Mouse (Mus musculus): ENCODE measurements at regions not wholly inside any gene's neighbourhood (a gene's known extent, or its start where the extent isn't known, plus 50 kb on each side); places are given as distances from the start of the nearest gene placed in this dataset.
"Not testable (repeated sequence)": the region's sequence is repeated elsewhere in the genome, so short reads cannot be mapped to it uniquely, and the experiment has no call there.

DNA sequence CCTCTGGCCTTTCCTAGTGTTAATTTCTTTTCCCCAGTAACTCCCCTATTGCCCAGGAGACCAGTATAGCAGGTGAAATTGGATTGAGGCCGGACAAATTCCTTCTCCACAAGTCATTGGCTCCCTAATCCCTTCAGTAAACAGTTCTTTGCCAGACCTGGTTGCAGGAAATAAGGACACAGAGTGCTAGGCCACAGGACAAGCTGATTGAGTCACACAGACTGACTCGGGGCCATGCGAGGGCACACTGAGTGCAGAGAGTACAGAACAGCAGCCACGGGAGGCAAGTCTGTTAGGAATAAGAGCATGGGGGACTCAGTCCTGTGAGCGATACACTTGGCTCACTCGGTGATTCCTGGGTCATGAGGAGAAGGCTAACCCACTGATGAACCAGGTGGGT, 134.3 kb upstream of the Ajap1 start:
- DNase-seq (ENCODE audit: low spot score in 2 of 2), result no peak

- DNase-seq (ENCODE audit: low spot score in 2 of 2), result no peak
Observed at GRCm38 (mm10) chr4:153620871-153621270, 138.3 kb upstream of the Ajap1 start.

DNA sequence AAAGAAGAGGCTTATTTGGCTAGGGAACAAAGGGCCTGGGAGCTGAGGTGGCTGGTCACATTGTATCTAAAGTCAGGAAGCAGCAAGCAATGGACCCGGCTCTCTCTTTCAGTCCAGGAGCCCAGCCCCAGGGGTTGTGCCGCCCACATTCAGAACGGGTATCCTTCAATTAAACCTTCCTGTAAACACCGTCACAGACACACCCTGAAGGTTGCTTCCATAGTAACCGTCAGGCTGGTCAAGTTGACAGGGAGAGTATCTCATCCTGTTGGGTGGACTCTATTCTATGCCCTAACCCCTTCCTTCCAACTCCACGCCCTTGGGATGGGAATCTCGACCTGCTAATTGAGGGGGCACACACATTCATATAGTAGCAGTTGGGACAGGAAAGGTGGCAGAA, 148.6 kb upstream of the Ajap1 start:
- no peak for DNase-seq (ENCODE audit: low spot score in 2 of 2)

- no peak for DNase-seq (ENCODE audit: low spot score in 2 of 2)
Observed at GRCm38 (mm10) chr4:153632056-153632455, 149.4 kb upstream of the Ajap1 start.

DNA sequence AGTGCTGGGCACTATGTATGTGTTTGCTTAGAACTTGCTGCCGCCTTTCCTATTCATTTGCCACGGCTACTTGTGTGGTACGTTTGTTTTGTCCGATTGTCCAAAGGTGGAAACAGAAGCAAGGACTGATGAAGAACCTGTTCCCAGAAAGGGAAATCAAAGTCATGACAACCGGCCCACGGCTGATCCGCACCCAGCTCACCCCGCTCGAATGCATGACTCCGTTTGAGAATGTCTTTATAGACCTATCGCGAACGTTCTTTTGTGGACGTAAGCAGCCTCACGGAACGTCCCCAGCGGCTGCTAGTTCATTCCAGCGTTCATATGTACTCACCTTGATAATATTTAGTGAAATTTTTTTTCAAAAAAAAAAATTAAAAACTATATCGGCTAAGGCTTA, 149.9 kb upstream of the Ajap1 start:
- DNase-seq (ENCODE audit: low spot score in 2 of 2), result no peak

- peak; percentile 64 to 68 for DNase-seq (ENCODE audit: low spot score in 2 of 2)
Observed at GRCm38 (mm10) chr4:153633260-153633659, 150.6 kb upstream of the Ajap1 start.

- no peak for DNase-seq (ENCODE audit: low spot score in 2 of 2)
Observed at GRCm38 (mm10) chr4:153634221-153634881, 151.7 kb upstream of the Ajap1 start.

GRCm38 (mm10) chr4:153637989-153638388, 155.4 kb upstream of the Ajap1 start:
- no peak for DNase-seq (ENCODE audit: low spot score in 2 of 2)

- DNase-seq (ENCODE audit: low spot score in 2 of 2), result no peak
Observed at GRCm38 (mm10) chr4:153651849-153652248, 169.2 kb upstream of the Ajap1 start.

DNA sequence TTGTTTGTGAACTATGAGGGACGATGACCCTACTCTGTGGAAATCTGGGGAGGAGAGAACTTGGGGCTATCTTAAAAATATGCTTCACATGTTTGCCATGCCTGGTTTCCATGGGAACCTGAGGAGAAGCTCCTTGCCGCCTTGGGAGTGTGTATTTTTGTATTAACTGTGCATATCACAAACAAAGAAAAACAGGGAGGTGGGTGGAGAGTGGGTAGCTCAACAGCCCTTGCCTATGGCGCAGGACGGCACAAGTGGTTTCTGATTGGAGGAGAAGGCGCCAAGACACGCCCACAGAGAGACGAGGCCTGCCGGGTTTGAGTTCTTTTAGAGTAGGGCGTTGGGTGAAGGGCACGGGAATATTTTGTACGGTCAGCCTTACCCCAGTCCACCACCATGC, 170.2 kb upstream of the Ajap1 start:
- DNase-seq (ENCODE audit: low spot score in 2 of 2), result peak; percentile 63 to 76

DNA sequence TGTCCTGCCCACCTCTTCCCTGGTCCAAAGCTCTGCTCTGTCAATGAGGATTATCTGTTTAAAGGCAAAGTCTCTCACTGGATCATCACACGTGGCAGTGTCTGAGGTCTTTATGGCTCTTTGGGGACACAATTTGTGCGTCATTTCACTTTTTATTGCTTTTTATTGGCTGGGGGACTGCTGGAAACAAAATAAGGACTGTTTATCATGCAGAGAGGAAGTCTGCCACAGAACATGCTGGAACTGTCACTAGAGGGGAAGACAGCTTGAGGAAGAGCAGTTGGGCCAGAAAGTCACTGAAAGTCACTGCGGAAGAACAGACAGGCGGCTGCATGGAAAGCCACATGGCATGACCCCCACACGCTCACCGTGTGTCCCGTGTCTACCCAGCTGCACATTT, 180.1 kb upstream of the Ajap1 start:
- no peak for DNase-seq (ENCODE audit: low spot score in 2 of 2)

DNA sequence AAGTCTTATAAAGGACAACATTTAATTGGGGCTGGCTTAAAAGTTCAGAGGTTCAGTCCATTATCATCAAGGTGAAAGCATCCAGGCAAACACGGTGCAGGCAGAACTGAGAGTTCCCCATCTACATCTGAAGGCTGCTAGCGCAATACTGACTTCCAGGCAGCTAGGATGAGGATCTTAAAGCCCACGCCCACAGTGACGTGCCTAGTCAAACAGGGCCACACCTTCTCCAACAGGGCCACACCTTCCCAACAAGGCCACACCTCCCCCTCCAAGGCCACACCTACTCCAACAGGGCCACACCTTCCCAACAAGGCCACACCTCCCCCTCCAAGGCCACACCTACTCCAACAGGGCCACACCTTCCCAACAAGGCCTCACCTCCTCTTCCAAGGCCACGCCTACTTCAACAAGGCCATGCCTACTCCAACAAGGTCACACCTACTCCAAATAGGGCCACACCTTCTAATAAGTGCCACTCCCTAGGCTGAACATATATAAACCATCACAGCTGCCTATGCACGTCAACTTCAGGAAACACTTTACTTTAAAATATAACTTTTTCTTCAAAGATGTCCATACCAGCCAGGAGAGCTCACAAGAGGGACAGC, 184.1 kb upstream of the Ajap1 start:
- not testable (repeated sequence) for DNase-seq (ENCODE audit: low spot score in 2 of 2)

DNA sequence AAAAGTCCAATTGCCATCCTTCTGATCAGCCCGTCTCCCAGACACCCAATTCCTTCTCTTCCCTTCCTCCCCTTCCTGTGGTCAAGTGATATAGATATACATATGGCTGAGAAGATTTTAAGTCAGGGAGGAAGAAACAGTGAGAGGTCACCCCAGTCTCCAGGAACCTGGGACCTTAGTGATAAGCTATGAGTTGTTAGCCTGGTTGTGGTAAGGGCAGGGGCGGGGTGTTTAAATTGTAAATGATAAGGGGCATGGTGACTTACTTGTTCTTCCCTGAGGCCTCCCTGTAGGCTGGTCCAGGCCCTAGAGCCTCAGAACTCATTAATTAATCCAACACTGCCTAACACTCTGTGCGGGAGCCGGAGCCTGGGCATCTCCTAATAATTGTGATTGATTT, 186.5 kb upstream of the Ajap1 start:
- DNase-seq (ENCODE audit: low spot score in 2 of 2), result no peak

GRCm38 (mm10) chr4:153670216-153670615, 187.6 kb upstream of the Ajap1 start:
- DNase-seq (ENCODE audit: low spot score in 2 of 2), result no peak

DNA sequence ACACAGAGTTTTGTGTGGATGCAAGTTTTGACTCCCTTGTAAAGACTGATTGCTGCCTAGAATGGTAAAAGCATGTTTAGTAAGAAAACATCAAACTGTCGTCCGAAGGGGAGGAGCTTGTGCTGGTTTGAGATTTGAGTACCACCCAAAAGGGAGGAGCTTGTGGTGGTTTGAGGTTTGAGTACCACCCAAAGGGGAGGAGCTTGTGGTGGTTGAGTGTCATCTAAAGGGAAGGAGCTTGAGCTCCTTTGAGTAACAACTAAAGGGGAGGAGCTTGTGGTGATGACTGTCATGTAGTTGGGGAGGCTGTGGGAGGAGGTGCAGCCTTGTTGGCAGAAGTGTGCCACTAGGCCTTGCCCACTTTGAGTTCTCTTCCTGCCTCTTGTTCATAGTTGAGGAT, 192.8 kb upstream of the Ajap1 start:
- no peak for DNase-seq (ENCODE audit: low spot score in 2 of 2)

DNA sequence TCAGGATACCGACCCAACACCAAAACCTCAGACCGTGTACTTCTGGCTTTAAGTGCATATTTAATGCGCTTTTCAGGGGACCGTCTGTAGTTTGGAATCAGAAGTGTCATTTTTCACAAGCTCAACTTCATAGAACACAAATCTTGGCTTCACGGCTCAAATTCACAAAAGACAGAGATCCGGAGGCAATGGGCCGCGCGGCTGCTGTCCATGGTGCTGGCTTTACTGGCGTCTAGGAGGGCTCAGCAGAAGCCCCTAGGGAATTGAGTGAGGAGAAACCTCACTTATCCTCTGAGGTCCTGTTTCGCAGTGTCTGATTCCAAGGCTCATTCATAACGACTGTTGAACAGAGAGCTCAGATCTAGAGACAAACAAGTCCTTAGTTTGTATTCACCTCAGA, 196.5 kb upstream of the Ajap1 start:
- DNase-seq (ENCODE audit: low spot score in 2 of 2), result no peak

DNA sequence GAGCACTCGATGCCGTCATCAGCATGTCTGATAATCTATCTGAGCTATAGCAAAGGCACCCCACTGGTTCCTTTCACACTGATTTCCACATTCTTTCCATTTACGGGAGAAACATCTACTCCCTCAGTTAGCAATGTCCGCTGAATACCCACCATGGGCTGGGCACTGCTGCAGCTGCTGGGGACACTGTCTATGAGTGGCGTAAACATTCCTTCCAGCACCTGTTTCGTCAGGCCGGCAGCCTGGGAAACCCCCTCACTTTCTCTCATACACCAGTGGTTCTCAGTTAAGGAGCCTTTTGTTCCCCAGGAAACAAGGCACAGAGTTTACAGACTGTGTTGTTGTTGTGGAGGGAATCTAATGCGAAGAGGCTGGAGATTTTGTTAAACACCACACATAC, 205.8 kb upstream of the Ajap1 start:
- DNase-seq (ENCODE audit: low spot score in 2 of 2), result no peak

- no peak for DNase-seq (ENCODE audit: low spot score in 2 of 2)
Observed at GRCm38 (mm10) chr4:153693881-153694280, 211.3 kb upstream of the Ajap1 start.

GRCm38 (mm10) chr4:153696426-153697040, 213.9 kb upstream of the Ajap1 start:
- DNase-seq (ENCODE audit: low spot score in 2 of 2), result no peak

- DNase-seq (ENCODE audit: low spot score in 2 of 2), result no peak
Observed at GRCm38 (mm10) chr4:153707218-153707617, 224.6 kb upstream of the Ajap1 start.

- no peak for DNase-seq (ENCODE audit: low spot score in 2 of 2)
Observed at GRCm38 (mm10) chr4:153714995-153715645, 232.5 kb upstream of the Ajap1 start.

DNA sequence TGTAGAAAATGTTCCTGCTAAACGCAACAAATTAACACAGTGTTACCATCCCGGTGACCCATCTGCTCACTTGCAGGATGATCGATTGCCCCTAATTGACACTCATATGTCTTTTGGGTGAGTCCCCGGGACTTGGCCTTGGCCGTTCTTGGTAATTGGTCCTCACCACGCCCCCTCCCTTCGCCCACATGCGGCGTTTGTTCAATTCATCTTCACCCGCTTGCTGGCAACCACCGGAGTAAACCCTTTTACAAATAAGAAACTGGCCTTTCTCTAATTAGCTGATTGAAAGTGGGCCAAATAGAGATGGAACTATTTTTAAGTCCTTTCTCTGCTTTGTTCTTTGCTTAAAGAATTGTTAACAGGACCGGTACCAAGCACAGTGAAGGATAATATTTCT, 234.7 kb upstream of the Ajap1 start:
- no peak for DNase-seq (ENCODE audit: low spot score in 2 of 2)

DNA sequence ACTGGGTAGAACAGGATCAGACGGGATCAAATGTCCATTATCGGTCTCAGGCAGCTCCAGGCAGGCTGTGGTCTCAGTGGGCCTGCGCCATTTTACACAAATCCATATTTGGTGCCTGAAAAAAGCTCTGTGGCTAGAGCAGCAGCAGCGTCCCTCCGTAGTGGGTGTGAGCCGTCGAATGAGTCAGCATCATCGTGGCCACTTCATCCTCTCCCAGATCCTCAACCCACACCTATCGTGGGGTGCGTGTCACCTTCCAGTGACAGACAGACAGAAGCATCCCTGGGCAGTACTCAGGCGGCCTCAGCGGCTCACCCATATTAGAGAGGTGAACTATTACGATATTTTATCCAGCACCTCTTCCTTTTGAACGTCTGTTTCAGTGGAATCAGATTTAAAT, 233.0 kb upstream of the A430005L14Rik start:
- DNase-seq (ENCODE audit: low spot score in 2 of 2), result no peak
